Mouse (Mus musculus) spleen, postnatal 36 days (tissue): ENCODE data around the gene Fam78a.

Source experiments
- DNase-seq, 2 experiments: peaks; one replicate each; pipeline ENCODE4 v3.0.0; 2022; ENCODE audit warnings: low spot score in 2 of 2, mixed read lengths in 1 of 2

Gene Fam78a

DNA sequence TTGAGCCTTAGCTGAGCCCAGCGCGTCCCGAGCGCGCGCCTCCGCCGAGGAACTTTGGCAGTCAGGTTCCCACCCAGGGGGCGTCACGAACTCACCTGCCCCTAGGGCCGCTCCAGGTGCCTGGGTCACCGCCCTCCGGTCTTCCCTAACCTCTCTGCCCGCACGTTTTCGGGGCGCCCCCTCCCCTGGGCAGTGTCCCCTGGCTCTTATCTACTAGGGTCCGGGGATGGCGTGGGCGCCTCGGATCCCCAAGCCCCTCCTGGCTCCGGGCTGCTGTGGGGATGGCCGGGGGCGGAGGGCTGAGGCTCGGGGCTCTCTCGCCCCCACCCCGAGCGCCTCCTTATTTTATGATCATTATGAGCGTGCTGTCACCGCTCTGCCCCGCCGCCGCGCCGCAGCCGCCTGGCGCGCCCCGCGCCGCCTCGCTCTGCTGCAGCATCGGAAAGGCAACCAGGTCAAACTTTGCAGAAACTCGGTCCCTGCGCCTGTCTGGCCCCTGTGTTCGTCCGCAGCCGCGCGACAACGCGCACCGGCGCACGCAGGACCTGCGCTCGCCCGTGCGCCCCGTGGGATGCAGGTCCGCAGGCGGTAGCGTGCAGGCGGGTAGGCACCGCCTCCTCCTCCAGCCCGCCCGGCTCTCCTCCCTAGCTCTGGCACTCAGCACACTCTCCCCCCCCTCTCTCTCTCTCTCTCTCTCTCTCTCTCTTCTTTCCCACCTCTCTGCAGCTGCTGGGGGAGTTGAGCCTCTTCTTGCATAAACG lies at the start of gene Fam78a:
Gene Fam78a (minus strand): TSS at position 747 of the 761 bp plus-strand sequence.
- DNase-seq: peak; percentile 61 to 62

DNA sequence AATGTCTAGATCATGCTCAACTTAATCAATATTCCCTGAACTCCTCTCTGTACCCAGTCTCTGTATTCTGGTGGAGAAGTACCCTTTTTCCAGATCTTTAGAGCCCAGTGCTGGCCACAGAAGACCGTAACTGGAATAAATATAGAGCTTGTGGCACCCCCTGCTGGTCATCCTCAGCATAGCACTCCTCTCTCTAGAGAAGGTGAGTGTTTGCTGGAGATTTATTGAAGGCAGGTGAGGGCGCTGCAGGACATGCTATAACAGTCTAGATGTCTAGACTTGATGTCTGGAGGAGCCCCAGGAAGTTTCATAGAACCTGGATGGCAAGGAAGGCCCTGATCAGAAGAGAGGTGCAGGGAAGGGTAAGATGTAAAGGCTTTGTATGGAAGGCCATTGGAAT lies 49.4 kb upstream of the Fam78a start:
- peak; percentile 83 to 90 for DNase-seq

DNA sequence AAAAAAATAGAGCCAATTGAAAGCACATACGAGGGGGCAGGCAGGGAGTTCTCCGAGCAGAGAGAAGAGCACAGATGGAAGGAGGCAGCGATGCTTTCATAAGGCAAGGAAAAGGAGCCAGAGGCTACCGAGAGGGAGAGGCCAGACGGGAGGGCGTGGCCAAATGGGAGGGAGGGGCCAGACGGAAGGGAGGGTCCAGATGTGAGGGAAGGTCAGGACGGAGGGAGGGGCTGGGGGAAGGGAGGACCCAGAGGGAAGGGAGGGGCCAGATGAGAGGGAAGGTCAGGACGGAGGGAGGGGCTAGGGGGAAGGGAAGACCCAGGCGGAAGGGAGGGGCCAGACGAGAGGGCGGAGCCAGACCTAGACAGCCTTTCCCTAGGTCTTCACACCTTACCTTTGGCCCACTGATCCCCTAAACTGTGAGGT lies 47.9 kb upstream of the Fam78a start:
- DNase-seq: peak; percentile 74 to 82

DNA sequence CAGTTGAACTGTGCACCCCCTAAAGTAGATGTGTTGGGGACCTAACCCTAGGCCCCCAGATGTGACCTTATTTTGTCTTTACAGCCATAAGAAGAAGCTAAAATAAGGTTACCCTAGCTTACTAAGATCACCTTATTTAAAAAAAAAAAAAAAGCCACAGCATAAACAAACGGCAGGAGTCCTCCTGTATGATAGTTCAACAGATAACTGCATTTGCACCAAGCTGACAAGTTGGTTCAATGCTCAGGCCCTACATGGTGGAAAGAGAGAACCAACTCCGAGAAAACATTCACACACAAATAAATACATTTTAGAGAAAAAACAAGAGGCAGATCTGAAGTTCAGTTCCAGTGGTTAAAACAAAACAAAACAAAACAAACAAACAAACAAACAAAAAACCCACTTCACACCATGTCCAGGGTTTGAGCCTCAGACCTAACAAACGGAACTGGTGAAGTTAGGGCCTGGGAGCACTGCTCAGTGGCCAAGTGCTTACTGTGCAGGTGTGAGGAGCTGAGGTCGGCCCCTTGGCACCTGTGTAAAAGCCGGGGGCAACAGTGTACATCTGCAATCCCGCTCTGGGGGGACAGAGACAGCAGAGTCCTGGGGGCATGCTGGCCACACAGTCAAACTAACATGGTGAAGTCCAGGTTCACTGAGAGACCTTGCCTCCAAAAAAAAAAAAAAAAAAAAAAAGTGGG lies 47.4 kb upstream of the Fam78a start:
- DNase-seq: no peak

DNA sequence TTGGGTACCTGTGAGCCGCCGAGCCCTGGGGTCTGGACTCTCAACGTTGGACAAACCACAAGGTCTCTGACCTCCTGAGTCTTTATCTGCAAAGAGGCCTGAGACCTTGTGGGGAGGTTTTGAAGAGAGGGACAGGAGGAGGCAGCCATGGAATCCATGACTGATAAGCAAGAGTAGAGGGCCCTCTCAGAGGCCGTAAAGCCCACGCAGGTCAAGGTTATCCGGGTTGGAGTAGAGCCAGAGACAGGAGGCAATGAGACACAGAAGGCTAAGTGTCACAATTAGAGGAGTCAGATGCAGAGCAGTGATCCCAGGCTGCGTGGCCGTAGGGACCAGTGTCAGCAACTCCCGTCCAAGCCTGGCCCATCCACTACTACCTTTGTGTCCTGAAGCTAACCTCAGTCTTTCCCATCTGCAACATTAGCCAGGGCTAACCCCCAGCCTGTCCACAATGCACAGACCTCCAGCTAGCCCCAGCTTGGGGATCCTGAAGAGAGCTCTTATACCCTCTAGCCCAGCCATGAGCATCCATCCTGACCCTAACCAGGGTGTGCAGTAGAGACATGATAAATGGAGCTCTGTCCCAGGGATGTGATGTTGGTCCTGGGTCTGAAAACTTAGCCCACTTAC lies 46.7 kb upstream of the Fam78a start:
- no peak for DNase-seq

DNA sequence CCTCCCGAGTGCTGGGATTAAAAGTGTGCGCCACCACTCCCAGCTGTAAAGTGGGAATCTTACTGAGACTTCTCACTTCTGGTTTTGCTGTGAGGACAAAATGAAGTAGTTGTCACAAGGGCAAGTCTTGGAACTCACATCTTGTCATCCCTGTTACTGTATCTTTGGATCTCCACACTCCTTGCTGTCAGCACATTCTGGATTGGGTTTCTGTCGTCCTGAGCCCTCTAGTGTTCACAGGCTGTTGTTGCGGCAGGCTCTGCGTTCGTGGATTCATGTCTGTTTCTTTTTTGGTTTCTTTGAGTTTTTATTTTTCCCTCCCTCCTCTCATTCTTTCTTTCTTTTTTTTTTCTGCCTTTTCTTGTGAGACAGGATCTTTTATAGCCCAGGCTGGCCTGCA lies 45.8 kb upstream of the Fam78a start:
- peak; percentile 44 to 65 for DNase-seq

DNA sequence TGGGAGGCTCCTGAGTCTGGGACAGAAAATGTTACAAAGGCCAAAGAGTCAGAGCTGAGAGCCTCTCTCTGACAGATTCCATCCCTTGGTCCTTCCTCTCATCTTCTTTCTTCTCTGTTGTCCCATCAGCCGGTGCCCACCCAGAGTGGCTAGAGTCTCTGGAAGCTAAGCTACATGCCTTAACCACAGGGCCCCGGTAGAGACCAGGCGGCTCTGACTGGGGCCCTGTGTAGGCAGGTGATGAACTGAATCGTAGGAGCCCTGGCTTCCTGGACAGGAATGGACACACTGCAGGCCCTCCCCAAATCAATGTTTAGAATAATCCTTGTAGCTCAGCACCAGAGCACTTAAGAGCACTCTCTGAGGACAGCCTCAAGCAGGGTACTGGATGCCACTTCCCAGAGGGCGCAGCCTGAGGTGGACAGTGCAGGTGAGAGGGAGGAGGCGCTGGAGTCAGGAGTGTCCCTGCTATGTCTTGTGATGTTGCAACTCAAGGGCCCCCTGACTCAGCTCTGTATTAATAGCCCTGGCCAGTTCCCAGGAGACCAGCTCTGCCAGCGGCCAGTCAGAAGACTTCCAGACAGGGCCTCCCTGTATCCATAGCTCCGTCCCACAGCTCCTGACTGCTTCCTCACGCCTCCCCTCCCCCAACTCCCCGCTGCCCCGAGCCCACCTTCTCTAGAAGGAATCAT lies 44.9 kb upstream of the Fam78a start:
- no peak for DNase-seq

DNA sequence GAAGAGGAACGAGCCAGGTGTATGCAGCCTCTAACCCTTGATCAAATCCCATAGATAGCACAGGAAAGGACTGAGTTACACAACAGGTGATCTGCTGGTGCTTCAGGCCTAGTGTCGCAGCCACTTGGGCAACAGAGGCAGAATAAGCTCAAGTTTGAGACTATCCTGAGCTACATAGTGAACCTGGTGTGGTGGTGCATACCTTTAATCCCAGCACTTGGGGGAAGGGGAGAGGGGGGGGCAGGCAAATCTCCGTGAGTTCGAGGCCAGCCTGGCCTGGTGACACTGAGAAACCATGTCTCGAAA lies 43.8 kb upstream of the Fam78a start:
- no peak for DNase-seq

DNA sequence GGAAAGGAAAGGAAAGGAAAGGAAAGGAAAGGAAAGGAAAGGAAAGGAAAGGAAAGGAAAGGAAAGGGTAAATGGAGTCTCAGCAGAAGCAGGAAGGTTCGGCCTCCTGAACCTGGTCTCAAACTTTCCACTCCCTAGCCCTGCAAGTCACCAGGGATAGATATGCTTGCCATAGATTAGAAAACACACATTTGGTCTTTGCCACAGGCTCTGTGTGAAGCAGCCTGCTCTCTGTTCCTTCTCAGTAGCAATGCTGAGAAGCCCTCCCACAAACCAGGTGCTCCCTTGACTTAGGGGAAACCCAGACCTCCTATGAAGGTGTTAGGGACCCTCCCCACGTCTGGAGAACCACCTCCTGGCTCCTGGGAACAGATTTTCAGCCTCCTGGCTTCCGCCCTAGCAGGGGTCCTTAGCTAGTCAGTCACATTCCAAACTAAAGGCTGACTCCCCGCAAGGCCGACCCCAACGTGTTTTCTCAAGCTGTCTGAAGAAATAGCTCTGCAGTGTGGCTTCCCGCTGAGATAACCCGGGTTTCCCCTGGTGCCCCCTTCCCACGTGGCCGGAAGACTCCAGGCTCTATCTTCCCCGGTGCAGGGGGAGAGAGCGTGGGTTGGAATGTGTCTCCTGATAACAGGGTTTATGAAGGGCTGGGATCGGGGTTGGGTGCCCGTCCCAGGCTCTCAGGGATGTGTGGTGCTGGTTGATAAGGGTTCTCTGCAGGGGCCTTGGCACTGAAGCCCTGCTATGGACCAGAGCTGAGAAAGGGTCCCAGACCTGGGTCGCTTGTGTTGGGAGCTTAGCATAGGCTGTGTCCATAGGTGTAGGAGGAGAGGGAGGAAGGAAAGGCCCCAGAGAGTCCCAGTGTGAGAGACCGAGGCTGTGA lies 43.2 kb upstream of the Fam78a start:
- DNase-seq: peak; percentile 75 to 85

DNA sequence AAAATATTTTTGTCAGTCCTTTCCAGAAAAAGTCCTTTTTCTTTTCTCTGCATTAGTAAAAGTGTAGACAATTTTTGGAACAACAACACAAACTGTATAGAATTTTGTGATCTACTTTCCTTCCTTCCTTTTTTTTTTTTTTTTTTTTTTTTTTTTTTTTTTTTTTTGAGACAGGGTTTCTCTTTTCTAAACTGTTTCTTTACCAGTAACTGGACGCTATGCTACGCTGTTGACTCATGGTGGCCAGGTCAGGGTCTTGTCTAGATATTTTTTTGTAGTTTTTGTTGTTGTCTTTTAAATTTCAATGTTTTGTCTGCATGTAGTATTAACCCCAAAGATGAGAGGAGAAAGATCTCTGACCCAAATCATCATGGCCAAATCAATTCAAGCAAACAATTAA lies 37.1 kb upstream of the Fam78a start:
- DNase-seq: no peak

DNA sequence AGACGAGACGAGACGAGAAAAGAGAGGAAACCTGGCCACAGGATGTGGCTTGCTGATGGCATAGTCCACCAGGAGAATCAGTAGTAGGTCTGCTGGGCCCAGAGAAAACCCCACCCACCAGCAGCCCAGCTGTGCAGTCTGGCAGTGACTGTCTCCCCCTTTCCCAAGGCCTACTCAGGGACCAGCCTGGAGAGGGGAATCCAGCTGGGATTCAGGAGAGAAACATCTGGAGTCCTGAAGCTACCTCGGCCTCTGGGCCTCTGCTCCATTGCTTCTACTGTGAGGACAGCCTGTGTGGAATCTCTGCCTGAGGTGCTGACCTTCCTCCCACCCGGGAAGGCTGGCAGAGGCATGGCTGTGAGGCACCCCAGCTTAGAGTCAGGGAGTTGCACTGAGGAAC lies 36.5 kb upstream of the Fam78a start:
- no peak for DNase-seq

DNA sequence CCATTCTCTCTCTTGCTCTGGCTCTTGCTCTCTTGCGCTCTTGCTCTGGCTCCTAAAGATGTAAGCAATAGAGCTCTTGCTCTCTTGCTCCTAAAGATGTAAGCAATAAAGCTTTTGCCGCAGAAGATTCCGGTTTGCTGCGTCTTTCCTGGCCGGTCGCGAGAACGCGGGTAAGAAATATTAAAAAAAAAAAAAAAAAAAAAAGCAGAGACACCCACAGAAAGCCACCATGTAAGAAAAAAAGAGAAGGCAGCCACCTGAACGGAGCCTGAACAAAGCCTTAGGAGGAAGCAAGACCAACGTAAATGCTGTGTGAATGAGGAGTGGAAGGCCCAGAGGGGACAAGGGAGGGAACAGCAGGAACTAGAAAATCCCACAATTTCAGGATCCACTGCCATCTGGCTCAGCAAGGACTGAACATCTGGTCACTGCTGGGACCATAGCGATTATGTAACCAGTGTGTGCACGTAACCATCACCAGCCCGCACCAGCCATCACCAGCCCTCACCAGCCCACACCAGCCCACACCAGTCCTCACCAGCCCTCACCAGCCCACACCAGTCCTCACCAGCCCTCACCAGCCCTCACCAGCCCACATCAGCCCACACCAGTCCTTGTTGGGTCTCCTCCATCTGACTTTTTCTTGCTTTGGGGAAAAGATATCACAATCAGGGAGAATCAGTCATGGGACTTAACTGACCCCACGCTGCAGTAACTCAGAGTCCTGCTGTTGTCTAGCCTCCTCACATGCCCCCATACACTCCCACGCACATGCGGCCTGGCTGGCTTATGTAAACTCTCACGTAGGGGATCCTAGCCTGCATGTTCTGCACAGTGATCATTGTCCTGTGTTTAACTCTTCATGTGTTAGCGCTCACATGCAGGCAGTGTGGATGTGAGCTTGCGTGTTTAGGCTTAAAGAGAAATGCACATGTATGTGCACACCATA lies 35.4 kb upstream of the Fam78a start:
- no peak for DNase-seq

DNA sequence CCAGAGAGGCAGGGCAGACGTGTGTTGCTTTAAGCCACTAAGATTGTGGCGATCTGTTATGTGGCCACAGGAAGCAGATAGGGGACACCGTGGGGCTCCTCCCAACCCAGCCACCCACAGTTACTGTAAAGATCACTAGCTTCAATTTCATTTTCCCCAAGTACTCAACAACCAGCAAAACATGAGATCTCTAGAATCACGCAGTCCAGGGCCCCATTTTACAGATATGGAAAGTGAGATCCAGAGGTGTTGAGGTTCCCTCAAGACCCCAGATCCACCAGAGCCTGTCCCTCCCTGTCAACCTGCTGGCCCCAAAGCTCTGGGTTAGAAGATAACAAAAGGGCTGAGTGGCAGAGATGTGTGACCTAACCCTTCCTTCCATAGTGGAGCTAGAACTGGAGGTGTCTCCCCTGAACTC lies 31.2 kb upstream of the Fam78a start:
- DNase-seq: no peak

DNA sequence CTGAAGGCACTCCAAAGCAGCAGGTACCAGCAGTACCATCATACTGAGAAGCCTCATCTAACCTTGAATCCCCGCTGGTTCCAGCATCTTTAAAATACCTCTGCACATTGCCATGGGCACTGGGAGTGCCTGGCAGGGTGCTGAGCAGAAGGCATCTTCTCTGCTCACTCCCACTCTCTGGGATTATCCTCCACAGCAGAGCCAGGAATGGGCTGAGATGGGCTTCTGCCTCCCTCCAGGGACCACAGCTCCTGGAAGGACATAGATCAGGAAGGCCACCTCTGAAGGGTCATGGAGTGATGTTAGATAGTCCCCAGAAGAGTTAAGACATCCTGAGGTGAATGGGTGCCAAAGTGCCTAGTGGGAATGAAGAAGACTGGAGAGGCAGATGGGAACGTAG lies 27.9 kb upstream of the Fam78a start:
- DNase-seq: no peak

DNA sequence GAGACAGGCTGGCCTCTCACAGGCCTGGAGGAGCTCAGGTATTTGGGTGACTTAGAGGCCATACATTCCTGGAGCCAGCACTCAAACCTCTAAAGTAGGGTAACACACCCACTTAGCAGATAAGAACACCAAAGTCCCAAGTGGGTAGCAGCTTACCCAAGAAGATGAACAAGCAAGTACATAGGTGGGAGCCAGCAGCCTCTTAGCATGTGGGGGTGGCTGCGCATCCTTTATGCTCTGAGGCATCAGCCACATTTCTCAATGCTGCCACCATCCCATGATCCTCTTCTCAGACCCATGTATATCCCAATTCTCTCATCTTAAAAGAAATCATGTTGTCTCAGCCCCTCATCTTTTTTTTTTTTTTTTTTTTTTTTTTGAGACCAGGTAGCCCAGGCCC lies 26.6 kb upstream of the Fam78a start:
- no peak for DNase-seq

DNA sequence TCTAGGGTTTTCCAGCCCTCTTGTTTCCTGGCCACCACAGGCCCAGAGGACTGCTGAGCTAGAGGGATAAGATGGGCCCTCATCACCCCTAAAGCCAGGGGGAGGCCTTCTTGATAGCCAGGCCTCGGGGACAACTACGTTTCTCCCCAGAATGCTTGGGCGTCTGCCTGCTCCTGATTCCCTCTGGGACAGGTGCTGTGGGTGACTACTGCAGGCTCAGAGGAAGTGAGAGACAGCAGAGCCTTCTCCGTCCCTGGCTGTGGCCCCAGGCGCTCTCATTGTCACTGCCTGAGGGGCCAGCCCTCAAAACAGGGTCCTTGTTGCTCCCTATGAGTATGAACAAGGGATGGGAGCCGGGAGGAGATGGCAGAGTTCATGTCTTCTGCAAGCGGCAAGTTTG lies 21.3 kb upstream of the Fam78a start:
- DNase-seq: no peak

DNA sequence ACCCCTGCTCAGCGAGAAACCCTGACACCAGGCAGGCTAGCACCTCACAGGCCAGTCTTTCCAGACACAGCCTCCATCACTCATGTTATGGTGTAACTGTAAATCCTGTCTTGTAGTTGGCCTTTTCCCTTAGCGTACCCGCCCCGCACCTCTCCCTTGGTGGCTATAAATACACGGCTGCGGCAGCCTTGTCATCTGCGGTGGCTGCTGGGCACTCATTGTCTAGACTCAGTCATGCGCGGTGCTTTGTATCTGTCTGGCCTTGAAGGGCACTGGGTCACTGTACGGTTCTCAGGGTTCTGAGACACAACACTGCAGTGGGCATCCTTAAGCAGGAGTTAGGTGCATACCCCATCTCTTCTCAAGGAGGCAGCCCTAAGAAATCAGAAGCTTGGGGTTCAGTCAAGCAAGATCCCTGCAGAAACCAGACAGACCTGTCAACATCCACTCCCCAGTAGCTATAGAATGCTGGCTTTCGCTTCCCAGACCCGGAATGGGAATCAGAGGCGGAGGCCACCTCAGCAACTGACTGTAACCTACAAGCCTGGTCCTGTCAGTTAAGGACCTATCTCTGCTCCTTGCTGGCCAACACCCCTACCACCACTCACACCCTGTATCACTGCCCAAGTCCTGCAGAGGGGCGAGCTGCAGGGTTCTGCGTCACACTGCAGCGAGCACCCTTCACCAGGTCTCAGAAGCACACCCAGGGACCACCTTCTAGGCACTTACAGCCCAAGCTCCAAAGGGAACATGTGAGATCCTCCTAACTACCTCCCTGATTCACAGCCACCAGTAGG lies 20.7 kb upstream of the Fam78a start:
- no peak for DNase-seq

DNA sequence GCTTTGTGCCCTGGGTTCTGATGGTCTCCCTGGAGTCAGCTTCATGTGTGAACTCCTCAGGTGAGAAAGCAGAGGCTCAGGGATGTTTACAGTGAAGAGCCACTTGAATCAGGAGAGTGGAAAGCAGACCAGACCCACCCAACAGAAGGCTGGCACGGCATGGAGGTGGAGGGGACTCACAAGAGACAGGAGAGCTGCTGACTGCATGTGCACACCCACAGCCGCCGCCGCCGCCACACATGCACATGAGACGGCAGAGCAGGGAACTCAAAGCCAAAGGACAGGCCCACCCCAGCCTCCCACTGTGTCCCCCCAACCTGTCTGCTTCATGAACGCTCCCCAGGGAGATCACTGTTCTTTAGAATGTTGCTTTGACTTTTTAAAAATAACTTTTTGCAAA lies 19.5 kb upstream of the Fam78a start:
- no peak for DNase-seq

DNA sequence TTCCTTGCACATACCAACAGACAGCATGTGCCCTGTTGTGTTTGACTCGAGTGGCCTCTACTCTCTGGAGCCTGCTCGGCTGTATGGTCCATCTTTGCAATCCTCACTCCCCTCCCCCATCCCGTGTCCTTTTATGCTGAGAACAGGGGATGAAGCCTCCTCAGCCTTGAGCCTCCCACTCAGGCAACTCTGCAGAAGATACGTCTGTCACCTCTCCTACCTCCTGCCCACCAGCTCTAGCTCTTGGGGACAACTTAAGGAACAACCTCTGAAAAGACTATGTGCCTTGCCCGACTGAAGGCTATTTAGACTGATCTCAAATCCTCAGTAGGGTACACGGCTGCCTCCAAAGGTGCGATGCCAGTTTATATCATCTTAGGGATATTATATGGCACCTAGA lies 18.9 kb upstream of the Fam78a start:
- DNase-seq: no peak

DNA sequence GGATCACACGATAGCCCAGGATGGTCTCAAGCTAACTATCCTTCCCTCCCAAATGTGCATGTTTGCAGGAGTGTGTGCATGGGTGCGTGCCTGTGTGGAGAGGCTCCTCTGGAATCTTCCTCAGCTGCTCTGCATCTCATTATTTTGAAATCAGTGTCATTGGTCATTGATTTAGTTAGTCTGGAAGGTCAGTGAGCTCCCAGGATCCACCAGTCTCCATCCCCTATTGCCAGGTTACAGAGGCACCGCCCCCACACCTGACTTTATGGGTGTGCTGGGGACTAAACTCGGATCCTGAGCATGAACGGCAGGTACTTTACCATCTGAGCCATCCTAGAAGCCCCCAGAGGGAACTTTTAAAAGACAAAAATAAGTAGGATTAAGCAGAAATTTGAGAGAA lies 18.3 kb upstream of the Fam78a start:
- no peak for DNase-seq
